Mouse (Mus musculus): ENCODE measurements at regions not wholly inside any gene's neighbourhood (a gene's known extent, or its start where the extent isn't known, plus 50 kb on each side); places are given as distances from the start of the nearest gene placed in this dataset.

DNA sequence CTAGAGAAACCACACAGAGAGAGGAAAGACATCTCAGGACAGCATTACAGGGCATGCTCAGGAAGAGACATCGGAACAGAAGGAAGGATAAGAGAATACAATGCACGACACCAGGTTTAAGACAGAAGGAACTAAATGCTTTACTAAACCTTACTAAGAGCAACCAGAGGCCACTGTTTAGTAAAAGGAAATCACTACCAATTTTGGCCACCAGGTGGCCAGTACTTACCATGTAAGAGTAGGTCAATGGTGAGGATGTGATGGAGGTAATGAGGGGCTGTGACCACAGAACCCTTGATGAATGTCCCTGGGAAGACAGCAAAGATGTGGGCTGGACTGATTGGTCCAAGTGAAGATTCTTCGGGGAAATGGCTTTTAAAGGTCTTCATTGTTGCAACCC lies 174.9 kb downstream of the Ly86 start:
- no peak for DNase-seq
- intact Hi-C loops (cut with DNase I; ENCODE audit: low total_unique reads), result no loop called here

DNA sequence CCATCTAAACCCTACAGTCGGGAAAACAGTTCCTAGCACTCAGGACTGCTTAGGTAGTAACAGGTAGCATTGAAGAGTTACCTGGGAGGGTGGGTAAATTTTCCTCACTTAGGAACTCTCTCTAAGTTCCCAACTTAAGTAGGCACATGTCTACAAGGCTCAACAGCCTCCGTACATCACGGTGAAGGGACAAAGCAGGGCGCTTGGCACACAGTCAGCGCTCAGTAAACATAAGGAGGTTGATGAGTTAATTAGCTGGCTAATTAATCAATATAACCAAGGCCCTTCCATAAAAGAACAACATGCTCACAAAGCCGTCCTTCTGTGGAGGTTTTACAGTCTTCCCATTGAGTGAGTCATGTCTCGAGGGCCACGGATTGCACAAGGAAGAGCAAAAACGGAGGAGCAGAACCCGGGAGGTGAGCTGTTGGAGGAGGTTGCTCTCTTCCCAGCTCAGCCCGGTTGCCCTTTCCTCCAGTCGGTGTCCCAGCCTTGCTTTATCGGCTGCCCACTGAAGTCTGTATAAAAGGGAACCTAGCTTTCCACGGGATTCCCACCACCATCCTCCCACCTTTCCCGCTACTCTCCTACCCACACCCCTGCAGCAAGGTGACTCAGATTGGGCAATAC lies 180.2 kb downstream of the Ly86 start:
- intact Hi-C loops (cut with DNase I; ENCODE audit: low total_unique reads), result no loop called here
- no peak for DNase-seq

GRCm38 (mm10) chr13:37526102-37526501 lies 181.1 kb downstream of the Ly86 start:
- intact Hi-C loops (cut with DNase I; ENCODE audit: low total_unique reads), result no loop called here
- no peak for DNase-seq

DNA sequence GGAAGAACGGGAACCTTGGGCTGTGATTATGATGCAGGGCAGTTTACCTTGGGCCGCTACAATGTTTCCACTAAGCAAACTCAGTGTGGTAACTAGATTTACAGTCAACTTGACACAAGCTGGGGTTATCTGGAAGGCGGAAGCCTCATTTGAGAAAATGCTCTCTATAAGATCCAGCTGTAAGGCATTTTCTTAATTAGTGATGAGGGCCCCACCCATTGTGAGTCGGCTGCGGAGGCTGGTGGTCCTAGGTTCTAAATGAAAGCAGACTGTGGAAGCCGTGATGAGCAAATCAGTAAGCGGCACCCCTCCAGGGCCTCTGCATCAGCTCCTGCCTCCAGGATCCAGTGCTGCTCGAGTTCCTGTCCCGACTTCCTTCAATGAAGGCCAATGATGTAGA lies 183.4 kb downstream of the Ly86 start:
- intact Hi-C loops (cut with DNase I; ENCODE audit: low total_unique reads), result no loop called here
- no peak for DNase-seq

GRCm38 (mm10) chr13:37528876-37529275 lies 183.9 kb downstream of the Ly86 start:
- intact Hi-C loops (cut with DNase I; ENCODE audit: low total_unique reads), result no loop called here
- DNase-seq, result no peak

DNA sequence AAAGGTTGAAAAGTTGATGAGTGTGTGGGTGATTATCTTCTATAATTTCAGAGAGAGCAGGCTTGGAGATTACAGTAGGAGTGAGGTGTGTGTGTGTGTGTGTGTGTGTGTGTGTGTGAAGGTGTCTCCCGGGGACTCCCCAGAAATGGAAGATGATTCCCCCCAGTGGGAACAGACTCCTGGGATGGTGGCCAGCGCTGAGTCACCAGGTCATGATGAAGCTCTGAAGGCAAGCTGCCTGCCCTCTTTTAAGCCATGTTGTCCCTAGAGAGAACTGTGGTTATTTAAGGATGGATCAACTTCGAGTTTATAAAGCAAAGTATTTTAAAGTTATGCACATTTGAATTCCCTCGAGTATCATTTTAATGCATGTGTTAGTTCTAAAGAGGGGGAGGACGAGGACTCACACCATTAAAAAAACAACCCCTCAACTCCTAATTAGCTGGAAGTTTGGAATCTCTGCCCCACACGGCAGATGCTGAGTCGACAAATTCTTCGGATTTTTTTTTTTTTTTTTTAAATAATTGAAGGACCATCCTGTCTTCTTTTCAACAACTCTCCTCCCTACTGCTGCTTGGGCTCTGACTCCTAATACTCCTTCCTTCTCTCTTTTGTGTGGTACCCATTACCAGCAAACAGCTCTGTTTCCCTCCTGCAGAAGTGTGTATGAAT lies 186.6 kb downstream of the Ly86 start:
- DNase-seq, result peak; percentile 74
- intact Hi-C loops (cut with DNase I; ENCODE audit: low total_unique reads), result no loop called here

DNA sequence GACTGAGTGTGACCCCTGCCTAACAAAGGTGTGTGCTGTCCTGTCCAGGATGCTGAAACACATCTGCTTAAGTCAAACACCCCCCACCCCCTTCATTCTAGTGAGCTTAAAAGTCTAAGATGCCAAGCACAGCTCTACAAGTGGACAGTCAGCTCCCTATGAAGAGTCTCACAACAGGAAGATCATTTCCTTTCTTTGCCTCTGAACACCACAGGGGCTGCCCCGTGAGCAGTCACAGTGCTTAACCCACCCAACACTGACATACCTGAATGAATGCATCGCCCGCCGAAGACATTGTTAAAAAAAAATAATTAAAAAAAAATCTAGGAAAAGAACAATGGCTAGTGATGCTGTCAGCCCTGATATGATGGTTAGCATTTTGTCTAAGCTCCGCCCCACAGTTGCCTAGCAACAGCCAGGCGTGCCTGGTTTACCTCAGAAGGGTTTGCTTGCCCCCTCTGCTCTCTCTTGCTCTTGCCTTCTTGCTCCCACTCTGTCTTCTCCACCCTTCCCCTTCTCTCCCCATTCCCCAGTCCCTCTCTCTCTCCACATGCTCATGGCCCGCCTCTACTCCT lies 187.7 kb downstream of the Ly86 start:
- intact Hi-C loops (cut with DNase I; ENCODE audit: low total_unique reads), result no loop called here
- no peak for DNase-seq

- intact Hi-C loops (cut with DNase I; ENCODE audit: low total_unique reads), result no loop called here
- DNase-seq, result no peak
Measured at GRCm38 (mm10) chr13:37533851-37534250, 188.8 kb downstream of the Ly86 start.

GRCm38 (mm10) chr13:37537330-37537729 lies 192.3 kb downstream of the Ly86 start:
- intact Hi-C loops (cut with DNase I; ENCODE audit: low total_unique reads), result no loop called here
- DNase-seq, result no peak

- intact Hi-C loops (cut with DNase I; ENCODE audit: low total_unique reads), result no loop called here
- no peak for DNase-seq
Measured at GRCm38 (mm10) chr13:37537793-37538192, 192.8 kb downstream of the Ly86 start.

- DNase-seq, result no peak
- intact Hi-C loops (cut with DNase I; ENCODE audit: low total_unique reads), result loop anchor here (10.0 kb wide), 1 partner anchor 264 kb away; no protein-coding TSS in a partner anchor
Measured at GRCm38 (mm10) chr13:37540980-37541531, 196.0 kb downstream of the Ly86 start.

- intact Hi-C loops (cut with DNase I; ENCODE audit: low total_unique reads), result loop anchor here (10.0 kb wide), 1 partner anchor 263 kb away; no protein-coding TSS in a partner anchor
- peak; percentile 60 for DNase-seq
Measured at GRCm38 (mm10) chr13:37541674-37542073, 196.7 kb downstream of the Ly86 start.

DNA sequence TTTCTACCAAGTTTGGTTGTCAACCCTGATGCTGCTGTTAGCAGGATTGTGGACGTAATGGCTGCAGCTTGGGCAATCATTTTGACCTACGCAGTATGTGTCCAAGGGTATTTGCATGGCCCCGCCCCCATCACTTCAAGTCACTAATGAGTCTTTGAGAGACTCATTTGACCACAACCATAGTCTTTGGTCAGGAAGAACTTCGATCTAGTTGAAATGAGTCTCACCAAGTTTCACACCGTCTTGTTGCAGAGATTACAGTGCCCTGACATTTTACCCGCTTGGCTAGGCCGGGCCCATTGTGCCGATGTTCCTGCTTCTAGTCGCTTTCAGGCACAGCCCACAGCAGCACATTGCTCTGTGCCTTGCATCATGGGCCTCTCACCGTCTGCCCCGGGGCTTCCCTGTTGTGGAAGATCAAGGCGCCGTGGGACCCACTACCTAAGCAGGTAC lies 197.8 kb downstream of the Ly86 start:
- intact Hi-C loops (cut with DNase I; ENCODE audit: low total_unique reads), result loop anchor here (10.0 kb wide), 1 partner anchor 262 kb away; no protein-coding TSS in a partner anchor
- DNase-seq, result no peak

DNA sequence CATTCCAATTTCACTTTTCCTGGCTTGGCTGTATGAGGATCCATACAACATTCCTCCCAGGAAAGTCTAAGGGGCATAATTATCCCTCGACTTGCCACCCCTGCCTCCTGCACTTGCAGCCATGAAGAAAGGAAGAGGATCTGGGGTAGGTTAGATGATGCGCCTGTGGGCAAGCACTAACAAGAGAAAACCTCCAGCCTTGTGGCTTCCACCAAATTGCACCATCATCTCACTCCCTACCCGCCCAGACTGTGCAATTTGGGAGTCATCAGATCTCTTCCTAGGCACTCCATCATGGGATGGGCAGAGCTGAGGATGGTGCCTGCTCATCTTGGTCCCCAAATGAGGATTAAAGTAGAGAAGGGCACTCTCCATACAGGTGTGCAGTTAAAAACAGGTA lies 198.8 kb downstream of the Ly86 start:
- intact Hi-C loops (cut with DNase I; ENCODE audit: low total_unique reads), result loop anchor here (10.0 kb wide), 1 partner anchor 261 kb away; no protein-coding TSS in a partner anchor
- no peak for DNase-seq

- intact Hi-C loops (cut with DNase I; ENCODE audit: low total_unique reads), result loop anchor here (10.0 kb wide), 1 partner anchor 260 kb away; no protein-coding TSS in a partner anchor
- DNase-seq, result no peak
Measured at GRCm38 (mm10) chr13:37544696-37545095, 199.7 kb downstream of the Ly86 start.

- intact Hi-C loops (cut with DNase I; ENCODE audit: low total_unique reads), result loop anchor here (10.0 kb wide), 1 partner anchor 258 kb away; no protein-coding TSS in a partner anchor
- DNase-seq, result no peak
Measured at GRCm38 (mm10) chr13:37546556-37546955, 201.5 kb downstream of the Ly86 start.

DNA sequence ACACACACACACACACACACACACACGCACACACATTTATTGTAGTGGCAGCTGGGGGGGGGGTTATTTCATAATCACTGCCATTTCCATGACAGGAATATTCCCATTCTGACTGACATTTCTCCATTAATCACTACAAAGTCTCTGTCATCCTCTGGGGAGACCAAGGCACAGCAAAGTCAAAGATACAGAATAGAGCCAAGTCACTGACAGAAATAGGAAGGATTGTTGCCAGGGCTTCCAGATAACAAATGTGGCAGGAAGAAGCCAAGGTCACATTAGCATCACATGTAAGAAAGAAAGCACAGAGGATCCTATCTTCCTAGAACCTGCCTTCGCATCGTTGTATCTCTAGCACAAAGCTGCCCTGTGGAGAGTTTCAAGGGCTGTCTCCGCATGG lies 205.6 kb downstream of the Ly86 start:
- intact Hi-C loops (cut with DNase I; ENCODE audit: low total_unique reads), result no loop called here
- DNase-seq, result no peak

DNA sequence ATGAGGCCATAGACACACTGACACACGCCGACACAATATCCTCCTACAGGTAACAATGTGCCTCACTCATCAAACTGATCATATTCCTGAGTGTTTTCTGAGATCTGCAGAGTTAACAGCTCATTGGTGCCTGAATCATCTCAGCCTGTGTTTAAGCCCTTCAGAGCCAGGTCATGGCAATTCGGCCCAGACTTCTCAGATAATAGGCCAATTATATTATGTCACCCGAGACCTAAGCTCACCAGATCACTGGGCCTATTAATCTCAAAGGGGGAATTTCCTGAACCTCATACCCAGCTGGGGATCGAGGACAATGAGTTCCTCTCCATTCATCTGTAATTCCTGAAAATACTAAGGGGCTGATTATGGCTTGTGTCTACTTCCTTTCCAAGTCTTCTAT lies 208.4 kb downstream of the Ly86 start:
- intact Hi-C loops (cut with DNase I; ENCODE audit: low total_unique reads), result no loop called here
- no peak for DNase-seq

DNA sequence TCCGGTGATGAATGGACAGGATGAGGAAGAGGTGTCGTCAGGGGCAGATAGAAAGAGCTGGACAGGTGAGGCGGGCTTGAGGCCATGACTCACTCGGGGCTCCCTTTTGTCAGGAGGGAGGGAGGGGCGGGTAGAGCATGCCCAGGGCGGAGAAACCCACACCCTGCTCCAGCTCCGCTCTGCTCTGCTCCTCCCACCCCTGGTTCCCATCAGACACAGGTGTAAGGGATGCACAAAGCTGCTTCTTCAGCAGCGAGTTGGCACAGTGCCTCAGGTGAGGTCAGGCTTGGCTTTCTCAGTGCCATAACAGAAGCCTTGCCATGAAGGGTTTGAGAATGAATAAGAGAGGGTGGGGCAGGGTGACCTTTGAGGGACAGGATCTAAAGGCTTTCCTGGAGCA lies 212.2 kb downstream of the Ly86 start:
- intact Hi-C loops (cut with DNase I; ENCODE audit: low total_unique reads), result no loop called here
- DNase-seq, result no peak

- intact Hi-C loops (cut with DNase I; ENCODE audit: low total_unique reads), result no loop called here
- no peak for DNase-seq
Measured at GRCm38 (mm10) chr13:37557766-37558165, 212.8 kb downstream of the Ly86 start.
